Mouse (Mus musculus) neutrophil, adult 59 days (primary cell): Measurements from ENCODE around the gene Rdh11. TPM values are rescaled to one million over a fixed set of nuclear protein-coding genes. Genes with fewer than 3 reads are reported as not detected.

Experiments used
- total RNA-seq, 2 experiments: library from RNA; stranded (reverse); gene quantifications; 1 replicate in 1 of 2; 2 replicates in 1 of 2; pipeline ENCODE4 v1.2.4; 2023

Rdh11 gene
- 10 to 100 TPM; 14.9 to 18.2 TPM for total RNA-seq

DNA sequence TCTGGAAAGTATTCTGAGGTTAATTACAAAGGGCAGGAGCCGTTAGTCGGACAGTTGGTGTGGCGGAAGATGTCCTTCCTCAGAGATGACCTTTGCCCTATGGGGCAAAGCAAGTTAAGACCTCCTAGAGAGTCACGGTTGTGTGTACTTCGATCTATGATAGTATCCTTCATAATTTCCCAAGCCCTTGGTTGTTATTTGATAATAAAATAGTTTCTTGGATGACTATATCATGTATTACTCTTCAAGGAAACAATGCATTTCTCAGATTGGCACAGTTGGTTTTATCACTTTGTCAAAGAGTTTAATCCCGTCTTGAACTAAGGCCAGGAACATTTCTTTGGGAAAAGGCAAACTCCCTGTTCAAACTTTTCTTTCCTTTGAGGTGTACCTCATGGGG, at the start of gene Rdh11:
Gene Rdh11 (minus strand): TSS at position 101 of the 400 bp plus-strand sequence.

DNA sequence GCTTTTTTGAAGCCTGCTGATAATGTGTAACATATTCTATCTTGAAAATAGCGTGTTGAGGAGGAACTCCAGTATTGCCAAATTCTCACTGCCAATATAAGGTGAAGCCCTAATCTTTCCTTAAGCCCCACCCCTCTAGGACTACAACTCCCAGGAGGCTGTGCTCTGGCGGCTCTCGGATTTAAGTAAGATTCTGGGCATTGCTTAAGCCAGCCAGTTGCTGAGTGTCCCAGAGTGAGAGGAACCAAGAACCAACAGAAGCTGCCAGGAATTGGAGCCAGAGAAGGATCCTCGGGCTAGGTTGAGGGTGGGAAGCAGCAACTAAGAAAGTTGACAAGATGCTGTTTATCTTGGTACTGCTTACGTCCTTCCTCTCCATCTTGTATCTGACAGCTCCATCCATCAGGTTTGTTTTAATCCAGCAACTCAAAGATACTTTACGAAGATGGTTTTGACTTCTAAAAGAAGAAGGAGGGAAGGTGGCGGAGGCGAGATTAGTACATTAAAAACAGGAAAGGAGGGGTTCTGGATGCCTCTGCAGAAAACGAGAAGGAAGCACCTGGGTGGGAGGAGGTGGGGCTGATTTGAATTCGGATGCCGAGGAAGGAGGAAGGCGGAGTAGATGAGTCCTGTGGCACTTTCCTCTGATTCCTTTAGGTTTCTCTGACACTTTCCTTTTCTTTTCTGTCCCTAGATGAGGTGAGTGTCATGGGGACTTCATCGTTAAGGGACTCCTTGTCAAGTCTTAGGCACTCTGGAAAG, 16.8 kb upstream of the Rdh11 start, which contains the start of gene Rdh12:
Gene Rdh12 (plus strand): TSS at position 212 of the 762 bp plus-strand sequence.

GRCm38 (mm10) chr12:79172019-79172941, 19.8 kb downstream of the Rdh11 start, which contains the start of gene Vti1b:
Gene Vti1b, minus strand, starts transcription at chr12:79172667.

GRCm38 (mm10) chr12:79130299-79131177, 61.6 kb downstream of the Rdh11 start, which contains the start of gene Arg2:
Gene Arg2, plus strand, starts transcription at chr12:79130777.

Other genes with a start within 250 kb of the Rdh11 start
- gene Tmem229b, start 184.7 kb downstream of the Rdh11 start, total RNA-seq: 10 to 100 TPM; 29.1 to 32.5 TPM
- gene Plekhh1, start 163.1 kb downstream of the Rdh11 start, total RNA-seq: under 1 TPM; 0.22 to 0.38 TPM
- gene Pigh, start 102.6 kb downstream of the Rdh11 start, total RNA-seq: 1 to 10 TPM; 3.7 to 4.4 TPM
- gene Arg2, start 61.5 kb downstream of the Rdh11 start, total RNA-seq: 10 to 100 TPM; 31.9 to 33.6 TPM
- gene Vti1b, start 19.6 kb downstream of the Rdh11 start, total RNA-seq: 10 to 100 TPM; 65.8 to 70.2 TPM
- 10 to 100 TPM; 37.2 to 55.1 TPM for gene Rdh12, start 16.6 kb upstream of the Rdh11 start, total RNA-seq
- 10 to 100 TPM; 60.8 to 70.5 TPM for gene Zfyve26, start 104.0 kb upstream of the Rdh11 start, total RNA-seq
- gene Rad51b, start 105.0 kb upstream of the Rdh11 start, total RNA-seq: 1 to 10 TPM; 3.2 to 3.7 TPM